Mouse (Mus musculus) limb, embryonic 10.5 days (tissue): ENCODE data around the gene Fst. TPM values are rescaled to one million over a fixed set of nuclear protein-coding genes. Genes with fewer than 3 reads are reported as not detected.

Experiments used
- DNase-seq: peaks from one replicate; pipeline ENCODE4 v3.0.0-alpha.2; 2017; ENCODE audit warnings: low spot score
- H3K27ac ChIP-seq: fragments of 300-500 bp; sonication (generic); 2 replicates; pipeline ENCODE4 v1.5.1; 2016; ENCODE audit warnings: mild to moderate bottlenecking
- H3K27me3 ChIP-seq: fragments of 300-500 bp; sonication (generic); 2 replicates; pipeline ENCODE4 v1.6.1; 2016; ENCODE audit warnings: low read depth, mild to moderate bottlenecking; ENCODE audit not compliant: poor library complexity, severe bottlenecking
- H3K36me3 ChIP-seq: fragments of 300-500 bp; sonication (generic); 2 replicates; pipeline ENCODE4 v1.6.1; 2016; ENCODE audit warnings: mild to moderate bottlenecking, moderate library complexity
- H3K4me1 ChIP-seq: fragments of 300-500 bp; sonication (generic); 2 replicates; pipeline ENCODE4 v1.6.1; 2016
- H3K4me3 ChIP-seq: fragments of 300-500 bp; sonication (generic); 2 replicates; pipeline ENCODE4 v1.5.1; 2016; ENCODE audit warnings: mild to moderate bottlenecking, moderate library complexity
- H3K9me3 ChIP-seq: fragments of 300-500 bp; sonication (generic); replicated peaks from 2 replicates; pipeline ENCODE4 v1.6.1; 2016; ENCODE audit warnings: mild to moderate bottlenecking
- WGBS: fragments of 180-500 bp; shearing (Covaris S2); methylation state at CpG from one replicate; pipeline ENCODE4 v1.1.7; 2016; 5-methylcytosine and 5-hydroxymethylcytosine counted together
- polyA plus RNA-seq: library from polyadenylated mRNA; unstranded; fragments of >200 nt; fragmentation: Nextera tagmentation; extraction: Ambion mirVana; gene quantifications from 2 replicates; pipeline ENCODE4 v1.2.1, GENCODE M21; 2016

The Fst gene
- 0.84 and 4.9 TPM in 2 replicates for polyA plus RNA-seq

DNA sequence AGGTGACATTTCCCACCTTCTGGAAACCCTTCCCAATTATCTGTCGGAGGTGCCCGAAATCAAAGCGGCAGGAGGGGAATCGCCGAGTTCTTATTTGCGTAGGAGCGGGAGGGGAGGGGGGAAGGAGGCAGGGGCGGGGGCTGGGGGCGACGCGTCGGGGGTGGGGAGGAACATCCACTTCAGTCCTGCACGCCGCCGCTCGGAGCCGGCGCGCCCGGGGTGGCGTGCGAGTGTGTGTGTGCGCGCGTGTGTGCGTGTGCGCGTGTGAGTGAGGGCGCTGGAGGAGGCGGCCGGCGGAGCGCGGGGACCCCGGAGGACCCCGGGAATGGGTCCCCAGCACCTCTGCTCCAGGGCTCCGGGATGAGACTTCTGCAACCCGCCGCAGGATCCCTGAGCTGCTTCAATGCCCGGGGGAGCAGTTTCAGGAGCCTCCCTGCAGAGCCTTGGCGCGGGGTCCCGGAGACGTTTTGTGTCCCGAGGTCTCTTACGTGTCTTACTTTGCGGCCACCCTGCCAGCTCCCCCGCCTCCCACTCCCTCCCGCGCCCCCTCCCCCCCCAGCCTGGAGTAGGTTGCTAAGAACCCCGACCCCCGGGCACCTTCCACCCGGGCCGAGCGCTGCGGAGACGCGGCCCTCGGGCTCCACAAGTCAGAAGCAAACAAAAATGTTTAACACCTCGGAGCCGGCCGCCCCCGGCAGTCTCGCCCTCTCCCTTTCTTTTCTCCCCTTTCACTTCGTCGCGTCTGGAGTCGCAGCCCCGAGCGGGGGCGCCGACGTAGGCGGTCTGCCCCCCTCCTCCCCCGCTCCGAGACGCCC is at the start of gene Fst:
TSS of gene Fst (minus strand) at position 66 of the 815 bp plus-strand sequence.
- Histone ChIP-seq H3K9me3 (no peaks in the 10 kb centered on the region), H3K36me3 (no peaks in the 10 kb centered on the region), H3K27me3 (peaks cover 76% of the 10 kb centered on the region), H3K27ac (peak within 1 kb of the TSS; percentile 78), H3K4me1 (peaks cover 41% of the 10 kb centered on the region), H3K4me3 (peak within 1 kb of the TSS; percentile 62)
- WGBS, result under 1% methylated on average over 77 of the region's 77 CpGs
- peak; percentile 67 for DNase-seq

DNA sequence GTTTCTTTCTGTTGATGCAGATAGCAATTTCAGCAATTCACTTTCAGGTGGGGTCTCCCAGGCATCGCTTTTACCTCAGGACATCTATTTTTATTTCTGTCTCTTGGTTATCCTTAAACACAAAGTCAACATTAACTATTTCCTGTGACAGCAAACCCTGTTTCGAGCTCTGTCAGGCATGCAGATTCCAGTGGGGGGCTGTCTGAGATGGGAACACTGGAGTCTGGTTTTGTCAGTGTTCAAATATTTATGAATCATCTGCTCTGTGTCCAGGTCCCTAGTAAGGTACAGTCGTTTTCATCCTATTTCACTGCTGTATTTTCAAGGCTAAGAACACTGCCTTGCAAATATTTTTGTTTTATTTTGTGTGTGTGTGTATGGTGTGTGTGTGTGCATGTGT is 35.1 kb upstream of the Fst start:
- WGBS, result 74% methylated on average over 3 of the region's 3 CpGs
- no peak overlapping the region for H3K27ac ChIP-seq
- H3K4me1 ChIP-seq, result no peaks in the 10 kb centered on the region
- no peaks in the 10 kb centered on the region for H3K36me3 ChIP-seq
- DNase-seq, result no peak
- no peak overlapping the region for H3K4me3 ChIP-seq
- H3K27me3 ChIP-seq, result no peaks in the 10 kb centered on the region
- H3K9me3 ChIP-seq, result no peaks in the 10 kb centered on the region

DNA sequence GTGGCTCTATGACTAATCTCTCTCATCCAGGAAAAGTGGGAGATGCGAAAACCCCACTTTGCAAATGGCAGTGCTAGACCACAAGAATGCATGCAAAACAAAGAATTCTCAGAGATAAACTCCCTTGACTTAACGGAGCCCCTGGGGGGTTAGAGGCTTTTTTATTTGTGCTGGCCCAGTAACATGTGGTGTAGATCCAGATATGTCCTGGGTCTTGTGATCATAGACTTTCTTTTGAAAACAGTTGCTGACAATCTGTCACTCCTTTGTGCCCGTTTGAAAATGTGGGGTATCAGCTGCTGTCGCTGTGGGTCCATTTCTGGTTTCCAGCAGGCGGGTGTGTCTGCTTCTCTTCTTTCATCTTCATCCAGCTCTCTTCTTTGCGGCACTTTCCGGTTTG is 29.4 kb upstream of the Fst start:
- Histone ChIP-seq H3K27me3 (no peaks in the 10 kb centered on the region), H3K4me3 (no peak overlapping the region), H3K36me3 (no peaks in the 10 kb centered on the region), H3K27ac (no peak overlapping the region), H3K9me3 (no peaks in the 10 kb centered on the region), H3K4me1 (no peaks in the 10 kb centered on the region)
- no peak for DNase-seq
- WGBS, result 81% methylated on average over 7 of the region's 7 CpGs

DNA sequence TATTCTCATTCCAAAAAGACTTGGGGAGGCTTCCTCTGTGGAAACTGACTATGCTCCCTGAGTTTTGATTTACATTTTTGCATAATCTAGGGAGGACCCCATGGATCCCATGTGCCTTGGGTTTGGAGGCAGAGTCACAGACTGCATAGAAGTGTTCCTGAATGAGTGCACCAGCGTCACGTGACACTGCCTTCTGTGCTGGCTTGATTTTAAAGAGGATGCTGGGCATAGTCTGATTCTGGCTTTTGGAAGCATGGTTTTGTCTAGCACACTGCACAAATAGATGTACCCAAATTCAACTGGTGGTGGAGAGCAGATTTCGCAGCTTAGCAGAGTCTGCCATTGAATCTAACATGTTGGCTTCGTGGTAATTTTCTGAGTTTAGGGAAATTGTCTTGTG is 19.6 kb upstream of the Fst start:
- WGBS, result 88% methylated on average over 4 of the region's 4 CpGs
- Histone ChIP-seq H3K27me3 (no peaks in the 10 kb centered on the region), H3K27ac (no peak overlapping the region), H3K9me3 (no peaks in the 10 kb centered on the region), H3K4me1 (no peaks in the 10 kb centered on the region), H3K4me3 (no peak overlapping the region), H3K36me3 (no peaks in the 10 kb centered on the region)
- DNase-seq, result no peak

DNA sequence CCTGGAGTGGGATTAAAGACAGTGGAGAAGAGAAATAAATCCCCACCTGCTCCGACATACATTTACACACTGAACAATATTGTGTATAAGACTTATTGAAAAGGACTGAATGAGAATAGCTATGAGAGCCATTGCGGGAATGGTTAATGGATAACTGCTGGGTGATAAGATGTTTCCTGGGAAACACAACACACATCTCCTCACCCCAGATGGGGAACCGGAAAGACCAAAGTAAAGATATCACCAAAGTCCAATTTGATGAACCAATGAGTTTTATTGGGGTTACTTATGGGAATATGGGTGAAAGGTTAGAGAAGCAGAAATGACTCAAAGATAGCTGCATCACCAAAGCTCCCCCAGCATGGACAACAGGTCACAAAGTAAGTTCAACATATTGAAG is 11.2 kb upstream of the Fst start:
- WGBS, result 90% methylated on average over 3 of the region's 3 CpGs
- H3K9me3 ChIP-seq, result no peaks in the 10 kb centered on the region
- no peak for DNase-seq
- H3K36me3 ChIP-seq, result no peaks in the 10 kb centered on the region
- H3K4me3 ChIP-seq, result no peak overlapping the region
- H3K4me1 ChIP-seq, result no peaks in the 10 kb centered on the region
- no peaks in the 10 kb centered on the region for H3K27me3 ChIP-seq
- H3K27ac ChIP-seq, result no peak overlapping the region

DNA sequence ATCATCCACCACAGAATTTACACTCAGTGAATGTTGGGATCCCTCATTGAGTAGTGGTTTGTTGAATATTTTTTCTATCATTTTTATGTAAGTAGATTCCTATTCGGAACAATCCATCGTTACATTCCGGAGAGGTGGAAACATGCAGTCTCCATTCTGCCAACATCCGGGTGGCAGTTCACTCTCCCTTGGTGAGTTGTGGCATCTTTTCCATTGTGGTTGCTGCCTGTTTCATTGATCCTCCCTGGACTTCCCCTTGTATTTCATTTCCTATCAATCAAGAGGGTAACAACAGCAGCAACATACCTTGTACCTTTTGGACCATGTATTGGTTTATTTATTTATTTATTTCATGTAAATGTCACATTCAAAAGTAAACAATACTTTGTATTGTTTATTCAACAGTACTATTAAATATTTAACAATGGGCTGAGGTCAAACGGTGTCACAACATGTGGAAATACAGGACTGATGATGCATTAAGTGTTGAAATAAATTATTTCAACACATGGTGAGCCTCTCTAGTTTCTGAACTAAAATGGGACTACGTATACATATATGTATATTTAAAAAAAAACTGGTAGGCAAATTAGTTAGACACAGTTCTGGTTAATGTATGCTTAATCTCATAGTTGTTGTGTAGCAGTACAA is 7.6 kb upstream of the Fst start:
- Histone ChIP-seq H3K36me3 (no peaks in the 10 kb centered on the region), H3K4me3 (no peak overlapping the region), H3K4me1 (no peaks in the 10 kb centered on the region), H3K27ac (no peak overlapping the region), H3K9me3 (no peaks in the 10 kb centered on the region), H3K27me3 (peaks cover 5% of the 10 kb centered on the region; the same call in 1 of the 2 replicates)
- no peak for DNase-seq
- WGBS, result 93% methylated on average over 6 of the region's 6 CpGs

DNA sequence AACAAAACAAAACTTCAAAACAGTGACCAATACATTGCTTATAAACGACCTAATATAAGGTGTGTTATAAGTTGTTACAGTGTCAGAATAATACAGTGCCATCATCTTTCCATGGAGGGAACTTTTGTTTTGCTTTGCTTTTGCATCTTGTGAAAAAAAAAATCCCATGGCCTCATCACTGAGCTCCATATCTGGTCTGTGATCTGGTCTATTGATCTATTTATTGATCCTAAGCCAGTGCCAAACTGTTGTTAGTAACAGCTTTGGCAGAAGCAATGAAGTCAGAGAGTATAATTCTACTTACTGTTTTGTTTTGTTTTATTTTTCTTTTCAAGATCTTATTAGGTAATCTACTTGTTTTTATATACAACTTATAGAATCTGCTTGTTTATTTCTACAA is 6.6 kb upstream of the Fst start:
- Histone ChIP-seq H3K4me1 (peaks cover under 1% of the 10 kb centered on the region), H3K36me3 (no peaks in the 10 kb centered on the region), H3K27ac (no peak overlapping the region), H3K9me3 (no peaks in the 10 kb centered on the region), H3K4me3 (no peak overlapping the region), H3K27me3 (peaks cover 15% of the 10 kb centered on the region)
- DNase-seq, result no peak
- 58% methylated on average over 1 of the region's 1 CpGs for WGBS

DNA sequence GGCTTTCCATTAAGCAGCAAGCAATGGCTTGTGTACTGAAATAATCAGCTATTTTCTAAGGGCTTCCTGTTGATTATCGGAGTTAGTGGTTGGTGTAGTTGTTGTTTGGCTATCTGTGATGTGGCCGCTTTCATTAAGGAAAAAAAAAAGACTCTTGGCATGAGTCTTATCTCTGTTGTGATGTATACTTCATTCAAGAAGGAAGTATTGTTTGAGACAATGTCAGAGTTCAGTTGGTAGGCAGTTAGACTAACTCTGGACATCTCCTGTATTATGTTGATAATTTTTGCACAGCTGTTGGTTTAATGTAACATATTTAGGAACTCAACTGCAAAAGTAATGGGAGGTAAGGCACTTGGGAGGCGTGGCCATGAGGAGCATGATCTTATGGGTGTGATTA is 6.1 kb upstream of the Fst start:
- 87% methylated on average over 3 of the region's 3 CpGs for WGBS
- H3K36me3 ChIP-seq, result no peaks in the 10 kb centered on the region
- DNase-seq, result no peak

DNA sequence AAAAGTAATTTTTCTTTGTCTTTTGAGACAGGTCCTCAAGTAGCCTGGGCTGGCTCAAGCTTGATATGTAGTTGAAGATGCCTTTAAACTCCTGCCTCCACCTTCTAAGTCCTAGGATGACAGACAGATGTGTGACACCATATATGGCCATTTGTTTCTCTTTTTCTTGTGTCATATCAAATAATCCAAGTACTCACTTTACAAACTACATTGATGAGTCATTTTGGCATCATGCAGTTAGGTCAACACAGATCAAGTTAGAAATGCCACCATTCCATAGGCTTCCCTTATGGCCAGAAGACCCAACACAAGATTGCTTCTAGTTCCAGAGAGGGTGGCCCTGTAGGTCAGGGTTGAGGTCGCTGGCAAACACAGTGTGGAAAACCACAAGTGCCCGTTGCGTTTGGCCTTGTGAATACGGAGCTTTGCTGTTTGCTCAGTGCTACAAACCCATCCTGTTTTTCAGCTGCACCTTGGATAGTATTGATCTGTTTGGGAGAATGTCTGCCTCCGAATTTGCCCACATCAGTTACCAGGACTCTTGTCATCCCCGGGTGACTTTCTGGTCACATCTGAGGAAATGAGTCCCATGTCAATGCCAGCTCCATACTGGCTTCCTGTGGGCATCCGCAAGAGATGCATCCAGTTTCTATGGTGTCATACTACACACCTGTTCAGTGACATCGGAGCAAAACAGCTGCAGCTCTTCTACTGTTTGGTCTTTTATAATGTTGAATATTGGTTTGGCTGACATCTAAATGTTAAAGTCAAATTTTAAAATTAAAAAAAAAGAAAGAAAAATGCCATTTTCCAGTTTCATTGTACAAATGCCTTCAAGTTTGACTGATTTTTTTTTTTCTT is 4.0 kb upstream of the Fst start:
- no peaks in the 10 kb centered on the region for H3K9me3 ChIP-seq
- H3K27me3 ChIP-seq, result peaks cover 41% of the 10 kb centered on the region
- no peak overlapping the region for H3K4me3 ChIP-seq
- H3K36me3 ChIP-seq, result no peaks in the 10 kb centered on the region
- peaks cover 22% of the 10 kb centered on the region for H3K4me1 ChIP-seq
- WGBS, result 89% methylated on average over 8 of the region's 8 CpGs
- H3K27ac ChIP-seq, result no peak overlapping the region
- DNase-seq, result no peak

More for the DNA sequence above, 6.1 kb upstream of the Fst start:
- Histone ChIP-seq H3K27me3 (peaks cover 21% of the 10 kb centered on the region), H3K4me1 (peaks cover 6% of the 10 kb centered on the region), H3K9me3 (no peaks in the 10 kb centered on the region), H3K4me3 (no peak overlapping the region), H3K27ac (no peak overlapping the region)

DNA sequence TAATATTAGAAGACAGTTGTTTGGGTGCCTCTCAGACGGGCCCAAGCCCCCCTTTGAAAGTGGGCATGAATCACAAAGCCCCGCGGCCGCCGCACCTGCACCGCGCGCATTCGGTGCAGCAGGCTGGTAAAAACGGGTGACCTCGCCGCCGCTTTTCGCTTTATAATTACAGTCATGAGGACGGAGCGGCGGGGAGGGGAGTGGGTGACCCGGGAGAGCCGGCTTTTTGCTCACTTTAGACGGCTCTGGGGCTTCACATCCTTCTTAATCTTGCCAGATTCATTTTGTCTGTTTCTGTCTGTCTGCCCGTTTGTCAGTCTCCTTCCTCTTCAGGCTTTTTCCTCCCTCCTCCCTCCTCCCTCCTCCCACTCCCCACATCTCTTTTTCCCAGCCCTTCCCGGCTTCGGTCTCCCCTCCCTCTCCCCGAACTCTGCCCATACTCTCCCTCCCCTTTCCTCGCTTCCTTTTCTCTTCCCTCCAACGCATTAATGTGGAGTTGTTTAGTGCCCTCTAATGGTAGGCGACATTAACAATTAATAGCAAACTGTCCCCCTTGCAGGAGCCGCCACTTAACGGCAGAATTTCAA is 1.6 kb upstream of the Fst start:
- H3K4me3 ChIP-seq, result peak overlapping the region; percentile 62
- H3K4me1 ChIP-seq, result peaks cover 41% of the 10 kb centered on the region
- H3K9me3 ChIP-seq, result no peaks in the 10 kb centered on the region
- no peak overlapping the region for H3K27ac ChIP-seq
- peaks cover 65% of the 10 kb centered on the region for H3K27me3 ChIP-seq
- under 1% methylated on average over 29 of the region's 29 CpGs for WGBS
- DNase-seq, result peak; percentile 62
- no peaks in the 10 kb centered on the region for H3K36me3 ChIP-seq

DNA sequence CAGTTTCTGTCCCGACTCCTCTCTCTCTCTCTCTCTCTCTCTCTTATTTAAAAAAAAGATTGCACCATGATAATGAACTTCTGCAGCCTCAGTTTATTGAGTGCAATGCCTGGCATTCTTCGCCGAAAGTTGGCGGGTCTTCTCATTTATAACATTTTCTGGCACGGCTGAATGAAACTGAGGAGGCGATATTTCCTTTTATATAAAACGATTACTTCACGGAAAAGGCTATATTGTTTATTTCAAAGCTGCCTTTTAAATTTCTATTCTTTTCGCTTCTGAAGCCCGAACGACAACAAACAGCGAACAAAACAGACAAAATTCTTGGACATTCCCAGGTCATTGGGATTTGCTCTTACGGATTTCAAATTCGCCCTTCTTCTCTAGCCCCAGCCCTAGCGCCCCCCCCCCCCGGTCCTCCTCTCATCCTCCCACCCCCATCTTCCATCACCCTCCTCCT is 980 bp upstream of the Fst start:
- Histone ChIP-seq H3K9me3 (no peaks in the 10 kb centered on the region), H3K4me1 (peaks cover 41% of the 10 kb centered on the region), H3K4me3 (peak overlapping the region; percentile 62), H3K27me3 (peaks cover 72% of the 10 kb centered on the region), H3K27ac (peak overlapping the region; percentile 78; the same call in 1 of the 2 replicates), H3K36me3 (no peaks in the 10 kb centered on the region)
- DNase-seq, result no peak
- WGBS, result under 1% methylated on average over 15 of the region's 16 CpGs

DNA sequence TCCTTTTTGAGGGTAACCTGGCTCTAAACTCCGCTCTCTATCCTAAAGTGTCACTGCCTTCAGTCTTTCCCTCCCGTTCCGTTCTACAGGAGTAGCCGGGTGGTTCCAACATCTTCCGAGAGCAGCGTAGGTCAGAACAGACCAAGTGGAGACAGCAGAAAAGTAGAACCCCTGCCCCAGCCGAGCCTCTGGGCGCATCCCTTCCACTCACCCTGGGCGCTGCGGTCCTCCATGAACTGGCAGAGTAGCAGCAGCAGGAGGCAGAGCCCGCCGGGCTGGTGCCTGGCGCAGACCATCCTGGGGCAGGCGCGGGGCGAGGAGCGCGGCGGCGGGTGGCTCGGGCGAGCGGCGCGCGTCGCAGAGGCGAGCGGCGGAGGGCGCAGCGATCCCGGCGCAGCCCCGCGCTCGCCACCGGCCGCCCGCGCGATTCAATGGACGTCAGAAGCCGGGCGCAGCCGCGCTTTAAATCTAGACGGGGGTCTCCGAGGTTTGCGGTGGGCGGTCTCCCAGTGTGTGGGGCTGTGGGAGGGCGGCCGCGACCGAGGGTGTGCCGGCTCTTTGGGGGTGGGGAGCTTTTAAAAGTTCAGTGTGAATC is 363 bp downstream of the Fst start:
- Histone ChIP-seq H3K36me3 (no peaks in the 10 kb centered on the region), H3K27me3 (peaks cover 79% of the 10 kb centered on the region), H3K27ac (peak overlapping the region; percentile 72), H3K4me1 (peaks cover 41% of the 10 kb centered on the region), H3K4me3 (peak overlapping the region; percentile 62), H3K9me3 (no peaks in the 10 kb centered on the region)
- under 1% methylated on average over 56 of the region's 56 CpGs for WGBS
- peak; percentile 74 for DNase-seq
